Mouse (Mus musculus) adrenal gland, adult 18-20 months (tissue): ENCODE data around the gene Ep400. TPM values are rescaled to one million over a fixed set of nuclear protein-coding genes. Genes with fewer than 3 reads are reported as not detected.
A peak's percentile ranks its signal among the peaks of the same experiment; 100 is the strongest.
"Not testable (repeated sequence)": the region's sequence is repeated elsewhere in the genome, so short reads cannot be mapped to it uniquely, and the experiment has no call there.

ENCODE experiments used
- DNase-seq, 2 experiments: peaks; one replicate each; pipeline ENCODE4 v3.0.0; 2021 to 2022; ENCODE audit warnings: low spot score in 2 of 2
- total RNA-seq, 2 experiments: library from RNA; stranded (reverse); gene quantifications; 1 replicate in 1 of 2; 2 replicates in 1 of 2; pipeline ENCODE4 v1.2.3; 2021

The Ep400 gene
- total RNA-seq, 2 experiments from 2014 or later: 66.1 to 82.2 TPM

GRCm38 (mm10) chr5:110779998-110780760 is 9.7 kb upstream of the Ep400 start, which contains the start of gene Pus1:
Gene Pus1 (minus strand): TSS chr5:110780659.
- DNase-seq: peak; percentile 96 to 98

GRCm38 (mm10) chr5:110779276-110779997 is 8.9 kb upstream of the Ep400 start:
- no peak for DNase-seq

DNA sequence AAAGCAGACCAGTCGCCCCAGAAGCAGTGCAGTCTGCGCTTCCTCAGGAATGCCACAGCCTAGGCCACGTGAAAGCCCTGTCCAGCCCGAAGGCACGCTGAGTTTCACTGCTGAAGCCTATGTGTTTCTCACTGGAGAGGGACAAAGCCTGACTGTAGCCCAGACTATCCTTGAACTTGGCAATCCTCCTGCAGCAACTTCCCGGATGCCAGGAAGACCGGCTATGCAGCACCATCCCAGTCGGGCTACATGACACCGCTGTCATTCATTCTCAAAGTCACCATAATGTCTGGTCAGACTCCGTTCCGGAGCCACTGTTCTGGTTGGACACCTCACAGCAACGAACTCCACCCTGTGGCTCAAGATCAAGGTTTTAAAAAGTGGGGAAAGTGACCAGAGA is 7.7 kb upstream of the Ep400 start:
- no peak for DNase-seq

GRCm38 (mm10) chr5:110776141-110776540 is 5.6 kb upstream of the Ep400 start:
- no peak for DNase-seq

DNA sequence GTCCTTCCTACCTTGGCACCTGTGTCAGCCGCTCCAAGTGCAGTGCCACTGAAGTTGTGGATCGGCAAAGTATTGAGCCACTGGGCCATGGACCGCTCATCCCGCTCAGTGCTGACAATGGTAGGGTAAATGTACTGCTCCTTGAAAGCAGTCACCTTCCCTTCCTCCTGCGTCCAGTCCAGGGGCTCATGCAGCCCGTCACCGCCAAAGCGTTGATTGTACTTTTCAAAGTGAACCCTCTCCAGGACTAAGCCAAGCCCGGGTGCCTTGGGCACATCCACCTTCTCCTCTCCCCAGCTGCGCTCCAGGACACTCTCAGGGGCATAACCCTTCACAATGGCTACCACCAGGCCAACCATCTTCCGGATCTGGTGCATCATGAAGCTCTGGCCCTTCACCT is 4.0 kb upstream of the Ep400 start:
- no peak for DNase-seq

DNA sequence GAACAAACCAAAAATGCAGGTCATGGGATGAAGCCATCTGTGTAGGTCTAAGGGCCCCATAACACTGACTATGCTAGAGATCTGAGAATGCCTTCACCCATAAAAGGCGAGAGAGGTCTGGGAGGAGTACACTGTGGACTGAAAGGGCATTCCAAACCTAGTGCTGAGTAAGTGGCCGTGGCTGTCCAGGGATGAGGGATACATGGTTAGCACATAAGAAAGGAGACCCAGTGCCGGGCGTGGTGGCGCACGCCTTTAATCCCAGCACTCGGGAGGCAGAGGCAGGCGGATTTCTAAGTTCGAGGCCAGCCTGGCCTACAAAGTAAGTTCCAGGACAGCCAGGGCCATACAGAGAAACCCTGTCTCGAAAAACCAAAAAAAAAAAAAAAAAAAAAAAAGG is 2.4 kb upstream of the Ep400 start:
- not testable (repeated sequence) for DNase-seq

GRCm38 (mm10) chr5:110770031-110770445 is 479 bp downstream of the Ep400 start:
- peak in 1 of 2 experiments; percentile 49 for DNase-seq

- no peak for DNase-seq
Observed at GRCm38 (mm10) chr5:110769272-110769671, 1.2 kb downstream of the Ep400 start.

DNA sequence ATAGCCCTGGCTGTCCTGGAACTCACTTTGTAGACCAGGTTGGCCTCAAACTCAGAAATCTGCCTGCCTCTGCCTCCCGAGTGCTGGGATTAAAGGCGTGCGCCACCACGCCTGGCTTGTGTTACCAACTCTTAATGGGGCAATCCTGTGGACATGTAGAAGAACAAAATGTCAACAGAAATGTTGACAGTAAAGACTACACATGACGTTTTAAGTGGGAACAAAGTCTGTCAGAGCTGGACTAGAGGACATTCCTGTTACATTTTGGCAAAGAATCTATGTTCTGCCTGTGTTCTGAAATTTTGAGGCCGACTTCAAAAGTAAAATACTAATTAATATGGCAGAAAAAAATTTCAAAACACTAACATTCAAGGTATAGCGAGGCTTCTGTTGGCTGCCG is 6.6 kb downstream of the Ep400 start:
- no peak for DNase-seq

DNA sequence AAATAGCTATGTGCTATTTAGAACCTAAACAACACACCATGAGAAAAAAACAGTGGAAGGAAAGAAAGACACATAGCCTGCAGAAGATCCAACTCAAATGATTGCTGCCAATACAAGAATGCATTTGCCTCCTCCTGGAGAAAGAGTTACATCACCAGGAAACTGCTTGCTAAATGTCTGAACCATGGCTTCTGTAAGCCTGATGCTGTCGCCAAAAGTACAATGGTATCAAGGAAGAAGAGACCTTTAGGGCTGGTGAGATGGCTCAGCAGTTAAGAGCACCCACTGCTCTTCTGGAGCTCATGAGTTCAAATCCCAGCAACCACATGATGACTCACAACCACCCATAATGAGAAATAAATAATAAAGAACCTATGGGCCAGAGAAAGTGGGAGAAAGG is 25.5 kb downstream of the Ep400 start:
- no peak for DNase-seq

DNA sequence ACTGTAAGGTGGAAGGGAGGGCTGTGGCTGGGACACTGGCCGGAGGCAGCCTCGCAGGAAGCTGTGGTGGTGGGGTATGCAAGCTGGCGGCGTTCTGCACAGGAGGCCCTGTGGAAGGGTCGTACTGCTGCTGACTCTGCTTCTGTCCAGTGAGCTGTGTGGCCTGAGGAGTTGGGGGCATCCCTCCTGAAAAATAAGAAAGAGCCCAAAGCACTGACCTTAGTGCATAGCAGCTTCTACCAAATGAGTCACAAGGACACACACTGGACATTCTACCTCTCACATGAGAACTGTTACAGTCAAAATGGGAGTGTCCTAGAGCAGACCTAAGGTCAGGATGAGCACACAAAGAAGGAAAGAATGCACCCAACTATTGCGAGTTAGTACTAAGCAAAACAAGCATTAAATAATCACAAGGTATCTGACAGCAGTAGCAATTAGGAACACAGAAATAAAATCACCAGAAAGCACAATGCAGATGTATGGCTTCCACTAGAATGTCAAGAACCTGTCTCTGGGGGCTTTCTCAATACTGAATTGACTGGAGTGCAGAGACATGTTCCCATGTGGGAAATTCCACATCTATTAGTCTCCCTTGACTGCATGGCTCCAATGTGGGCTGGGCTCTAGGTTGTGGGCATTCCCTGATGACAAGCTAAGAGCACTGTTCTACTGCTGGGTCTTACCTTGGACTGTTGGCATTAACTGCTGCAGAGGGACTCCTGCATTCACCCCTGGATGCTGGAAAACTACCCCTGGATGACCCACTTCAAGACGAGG is 30.8 kb downstream of the Ep400 start:
- peak; percentile 9 to 21 for DNase-seq

DNA sequence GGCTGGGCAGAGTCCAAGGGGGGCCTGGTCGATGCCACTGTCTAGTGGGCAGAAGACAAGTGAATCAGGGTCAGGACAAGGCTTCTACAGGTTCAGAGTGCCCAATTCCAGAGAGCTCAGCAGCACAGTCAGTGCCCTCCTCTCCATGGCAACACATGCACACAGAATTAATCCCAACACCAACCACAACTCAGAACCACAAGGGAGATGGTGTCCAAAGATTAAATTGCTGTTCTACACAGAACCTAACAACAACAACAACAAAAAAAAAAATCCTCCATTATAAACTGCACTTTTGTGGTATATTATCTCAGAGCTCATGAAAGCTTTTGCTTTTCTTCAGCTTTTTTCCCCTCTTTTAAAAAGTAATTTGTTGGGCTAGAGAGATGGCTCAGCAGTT is 34.9 kb downstream of the Ep400 start:
- no peak for DNase-seq

DNA sequence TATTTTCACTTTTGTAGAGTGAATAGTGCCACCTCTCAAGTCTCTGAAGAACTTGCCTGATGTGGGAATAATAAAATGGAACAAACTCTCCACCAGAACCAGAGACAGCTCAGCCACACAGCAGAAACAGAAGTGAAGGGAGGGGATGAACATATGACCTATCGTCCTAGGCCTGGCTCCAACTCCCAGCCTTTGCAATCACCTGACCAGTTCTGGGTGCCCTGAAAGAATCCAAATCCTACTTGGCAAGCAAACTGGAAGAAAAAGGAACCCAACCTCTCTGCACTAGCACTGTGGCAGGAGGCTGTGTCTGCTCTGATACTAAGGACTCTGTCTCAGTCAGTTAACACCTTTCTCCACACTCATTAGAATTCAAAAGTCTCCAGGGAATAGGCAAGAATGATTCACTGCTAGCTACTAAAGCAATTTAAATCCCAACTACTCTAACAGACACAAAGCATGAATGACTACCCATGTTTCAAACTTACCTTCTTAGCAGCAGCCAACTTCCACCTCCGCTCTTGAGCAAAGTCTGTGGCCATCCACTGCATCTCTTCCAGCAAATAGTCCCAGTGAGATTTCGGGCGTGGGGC is 37.2 kb downstream of the Ep400 start:
- DNase-seq: no peak

- no peak for DNase-seq
Observed at GRCm38 (mm10) chr5:110731227-110731626, 39.3 kb downstream of the Ep400 start.

DNA sequence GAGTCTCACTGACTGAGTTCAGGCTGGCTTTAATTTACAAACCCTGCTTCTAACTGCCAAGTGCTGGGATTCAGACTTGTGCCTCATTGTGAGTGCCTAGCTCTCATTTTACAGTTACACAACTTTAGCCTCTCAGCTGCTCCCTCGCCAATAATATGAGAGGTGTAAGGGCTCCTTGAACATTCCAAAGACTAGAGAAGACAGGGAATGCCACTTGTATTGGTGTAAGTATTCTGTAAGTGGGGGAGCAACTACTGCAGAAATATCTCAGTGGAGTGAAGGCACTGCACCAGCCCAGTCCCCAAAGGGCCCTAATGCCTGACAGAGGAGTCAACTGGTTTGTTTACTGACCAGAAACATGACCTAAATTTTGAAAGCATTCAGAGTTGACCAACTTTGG is 42.7 kb downstream of the Ep400 start:
- DNase-seq: no peak

DNA sequence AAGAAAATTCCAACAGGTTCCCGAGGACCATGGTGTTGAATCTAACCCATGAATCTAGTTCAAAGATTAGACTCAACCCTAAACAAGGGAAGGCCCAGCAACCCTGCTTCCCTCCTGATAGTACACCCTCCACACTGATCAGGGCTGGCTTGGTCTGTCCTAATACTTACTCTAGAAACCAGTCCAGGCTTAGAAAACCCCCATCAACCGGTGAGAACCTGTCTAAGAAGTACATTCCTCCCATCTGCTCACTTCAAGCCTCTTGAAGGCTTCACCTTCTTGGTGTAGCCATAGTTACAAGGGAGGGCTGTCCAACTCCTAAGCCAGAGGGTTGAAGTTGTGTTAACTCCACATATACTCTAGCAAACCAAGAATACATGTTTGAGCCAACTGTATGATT is 47.0 kb downstream of the Ep400 start:
- DNase-seq: no peak

DNA sequence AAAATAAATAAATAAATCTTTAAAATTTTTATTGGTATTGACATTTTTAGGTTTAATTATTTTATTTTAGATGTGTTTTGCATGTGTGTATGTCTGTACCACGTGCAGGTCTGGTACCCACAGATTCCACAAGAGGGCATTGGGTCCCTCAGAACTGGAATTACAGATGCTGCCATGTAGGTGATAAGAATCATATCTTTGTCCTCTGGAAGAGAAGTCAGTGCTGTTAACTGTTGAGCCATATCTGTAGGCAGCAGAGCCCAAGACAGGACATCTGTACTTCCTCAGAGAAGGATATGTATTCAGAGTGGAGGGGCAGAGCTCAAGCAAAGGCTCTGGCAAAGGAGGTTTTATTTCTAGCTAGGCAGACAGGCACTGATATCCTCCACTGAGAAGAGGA is 49.1 kb downstream of the Ep400 start:
- not testable (repeated sequence) for DNase-seq

- DNase-seq: no peak
Observed at GRCm38 (mm10) chr5:110711455-110711854, 59.1 kb downstream of the Ep400 start.

GRCm38 (mm10) chr5:110709256-110709655 is 61.3 kb downstream of the Ep400 start:
- no peak for DNase-seq

- DNase-seq: no peak
Observed at GRCm38 (mm10) chr5:110704004-110704403, 66.5 kb downstream of the Ep400 start.

GRCm38 (mm10) chr5:110698617-110699016 is 71.9 kb downstream of the Ep400 start:
- no peak for DNase-seq
